Mouse (Mus musculus): ENCODE data around the gene Xpo6.

Gene Xpo6

GRCm38 (mm10) chr7:126075058-126075457 is 125.2 kb downstream of the Xpo6 start:
- DNase-seq: no peak

GRCm38 (mm10) chr7:126070321-126070720 is 130.0 kb downstream of the Xpo6 start:
- no peak for DNase-seq

DNA sequence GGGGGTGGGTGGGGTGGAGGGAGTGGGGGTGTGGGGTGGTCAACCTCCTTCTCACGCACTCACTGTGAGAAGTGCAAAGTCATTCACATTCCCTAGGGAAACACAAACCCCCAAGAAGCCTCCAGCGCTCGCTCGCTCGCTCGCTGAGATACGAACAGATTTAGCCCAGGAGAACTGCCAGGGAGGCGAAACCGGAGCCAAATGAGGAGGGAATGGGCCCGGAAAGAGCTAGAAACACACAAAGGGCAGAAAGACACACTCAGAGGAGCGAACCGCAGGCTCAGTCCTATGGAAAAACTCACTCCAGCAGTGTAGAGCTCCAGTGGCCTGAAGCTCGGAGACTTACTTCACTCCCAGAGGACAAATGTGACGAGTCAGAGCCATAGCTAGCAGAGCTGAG is 133.5 kb downstream of the Xpo6 start:
- DNase-seq: peak; percentile 8 to 26

DNA sequence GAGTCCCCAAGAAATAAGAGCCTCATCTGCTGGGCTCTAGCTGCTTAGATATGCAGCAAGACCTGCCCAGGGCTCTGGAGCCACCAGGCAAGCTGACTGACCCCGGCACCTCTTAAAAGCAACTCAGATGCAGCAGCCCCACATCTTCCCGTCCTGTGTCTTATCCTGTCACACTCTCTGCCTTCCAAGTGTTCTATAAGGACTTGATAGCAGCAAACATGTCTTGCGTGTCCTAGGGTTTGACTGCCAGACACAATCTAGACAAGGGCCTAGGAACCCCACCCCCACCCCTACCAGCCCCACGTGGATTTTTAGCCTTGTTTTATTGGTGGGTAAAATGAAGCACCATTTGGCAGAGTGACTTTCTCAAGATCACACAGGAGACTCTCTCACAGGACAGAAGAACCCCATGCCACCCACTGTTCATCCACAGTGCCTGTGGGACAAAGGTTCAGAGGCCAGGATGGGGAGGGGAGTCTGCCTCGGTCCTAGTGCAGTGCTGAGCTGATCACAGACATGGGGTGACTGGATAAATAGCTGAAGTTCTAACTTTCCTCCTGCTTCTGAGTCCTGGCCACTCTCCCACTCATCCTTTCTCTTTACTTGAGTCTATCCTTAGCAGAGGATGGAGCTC is 134.9 kb downstream of the Xpo6 start:
- DNase-seq: no peak

GRCm38 (mm10) chr7:126062228-126062627 is 138.1 kb downstream of the Xpo6 start:
- no peak for DNase-seq

GRCm38 (mm10) chr7:126058918-126059317 is 141.4 kb downstream of the Xpo6 start:
- no peak for DNase-seq

DNA sequence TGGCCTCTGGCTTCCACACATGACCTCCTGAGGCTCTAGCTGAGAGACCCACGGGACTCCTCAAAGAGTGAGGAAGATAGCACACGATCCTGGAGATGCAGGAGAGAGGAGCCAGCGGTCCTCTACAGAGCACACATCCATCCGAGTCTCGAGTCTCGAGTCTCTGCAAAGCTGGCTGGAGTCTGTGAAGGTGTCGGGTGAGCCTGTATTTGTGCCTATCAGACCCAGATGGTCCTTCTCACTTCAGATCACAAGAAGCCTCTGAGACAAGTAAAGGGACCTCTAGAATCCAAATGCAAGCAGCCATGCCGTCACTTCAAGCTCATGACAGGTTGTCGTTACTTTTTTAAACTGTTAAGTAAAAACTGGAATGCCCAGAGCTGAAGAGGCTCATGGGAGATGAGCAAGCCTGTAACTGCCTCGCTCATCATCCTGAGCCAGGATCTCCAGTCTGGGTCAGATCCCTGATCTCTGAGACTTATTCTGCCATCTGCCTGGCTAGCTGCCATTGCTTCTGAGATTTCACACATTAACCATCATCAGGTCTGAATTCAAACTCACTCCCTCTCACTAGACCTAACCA is 142.9 kb downstream of the Xpo6 start:
- no peak for DNase-seq

- no peak for DNase-seq
Measured at GRCm38 (mm10) chr7:126054574-126054973, 145.7 kb downstream of the Xpo6 start.

DNA sequence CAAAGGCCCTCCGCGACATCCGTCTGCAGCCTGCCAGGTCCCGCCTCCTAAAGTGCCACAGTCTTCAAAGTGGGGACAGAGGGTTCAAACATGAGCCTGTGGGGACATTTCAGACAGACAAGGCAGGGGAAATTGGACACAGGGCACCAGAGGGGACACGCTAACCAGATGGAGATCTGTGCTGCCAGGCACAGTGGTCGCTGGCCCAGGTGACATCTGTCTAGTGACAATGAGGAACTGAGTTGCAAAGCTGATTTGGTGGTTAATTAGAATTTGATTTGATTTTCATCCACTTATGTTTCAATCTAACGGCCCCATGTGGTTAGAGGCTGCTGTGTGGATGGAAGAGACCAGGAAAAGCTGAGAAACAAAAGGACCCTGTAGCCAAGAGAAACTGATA is 146.7 kb downstream of the Xpo6 start:
- no peak for DNase-seq

- no peak for DNase-seq
Measured at GRCm38 (mm10) chr7:126051910-126052309, 148.4 kb downstream of the Xpo6 start.
